Mouse (Mus musculus) granulocyte monocyte progenitor cell, adult 5-6 weeks (primary cell): ENCODE data around the gene Doc2g. TPM values are rescaled to one million over a fixed set of nuclear protein-coding genes. Genes with fewer than 3 reads are reported as not detected.

Experiments
- ATAC-seq: replicated peaks from 2 replicates; pipeline ENCODE4 v1.8.0; 2016; ENCODE audit warnings: mild to moderate bottlenecking, moderate TSS enrichment, inconsistent platforms; ENCODE audit not compliant: poor library complexity, severe bottlenecking
- total RNA-seq, 2 experiments: library from RNA; stranded (forward) in 1 of 2; stranded (reverse) in 1 of 2; fragments of 200-712, 200-1000 nt in 1 of 2; fragments of >200 nt in 1 of 2; fragmentation: Nextera tagmentation in 1 of 2; gene quantifications; 2 replicates each; pipeline ENCODE4 v1.2.3; 2014 to 2017

The Doc2g gene
- total RNA-seq, 2 experiments from 2014 or later: 0.46 to 7.0 TPM

DNA sequence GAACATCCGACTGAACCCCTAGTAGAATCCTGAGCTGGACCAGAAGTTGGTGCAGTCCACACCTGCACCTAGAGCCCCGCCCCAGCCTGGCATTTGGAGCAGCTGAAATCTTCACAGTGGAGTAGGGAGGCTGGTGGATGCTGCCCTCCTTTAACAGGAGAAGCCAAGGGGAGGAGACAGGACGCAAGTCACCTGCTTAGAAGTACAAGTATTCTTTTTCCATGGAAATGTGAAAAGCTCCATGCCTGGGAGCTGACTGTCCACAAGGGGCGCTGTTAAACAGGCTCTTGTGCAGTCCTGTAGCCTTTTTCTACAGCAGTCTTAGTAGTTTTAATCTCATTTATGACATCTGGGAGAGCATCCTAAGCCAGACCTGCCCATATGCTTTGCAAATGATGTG lies 14.4 kb upstream of the Doc2g start:
- ATAC-seq: no peak

DNA sequence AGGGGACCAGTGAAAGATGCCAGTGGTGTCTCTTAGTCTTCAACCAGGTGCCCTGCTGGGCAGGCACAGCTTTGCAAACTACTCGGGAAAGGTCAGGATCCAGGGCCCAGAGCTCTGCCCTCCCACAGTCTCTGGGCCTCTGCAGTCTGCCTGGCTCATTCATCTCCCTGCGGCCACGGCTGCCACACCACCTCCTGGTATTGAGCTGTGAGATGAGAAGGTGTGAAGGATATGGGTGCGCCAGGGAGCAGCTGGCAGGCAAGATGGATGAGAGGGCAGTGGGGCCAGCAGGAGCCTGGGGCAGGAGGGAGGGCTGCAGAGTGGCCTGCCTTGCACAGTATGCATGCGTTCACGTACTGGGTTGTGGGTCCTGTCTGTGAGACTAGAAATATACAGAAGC lies 12.3 kb upstream of the Doc2g start:
- no peak for ATAC-seq

DNA sequence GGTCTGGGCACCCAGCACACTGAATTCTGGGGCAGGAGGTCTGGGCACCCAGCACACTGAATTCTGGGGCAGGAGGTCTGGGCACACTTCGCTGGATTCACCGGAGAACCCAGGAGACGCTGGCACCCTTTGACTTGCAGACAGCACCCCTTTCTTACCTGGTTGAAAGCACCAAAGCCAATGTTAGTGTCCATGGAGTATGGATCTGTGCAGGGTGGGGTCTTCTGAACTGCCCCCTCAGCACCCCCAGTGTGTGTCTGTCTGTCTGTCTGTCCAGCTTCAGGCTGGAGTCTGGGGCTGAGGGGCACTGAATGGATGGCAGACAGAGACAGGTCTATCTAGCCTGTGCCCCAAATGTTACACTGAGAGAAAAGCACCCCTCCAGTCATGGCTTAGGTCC lies 11.6 kb upstream of the Doc2g start:
- ATAC-seq: no peak

DNA sequence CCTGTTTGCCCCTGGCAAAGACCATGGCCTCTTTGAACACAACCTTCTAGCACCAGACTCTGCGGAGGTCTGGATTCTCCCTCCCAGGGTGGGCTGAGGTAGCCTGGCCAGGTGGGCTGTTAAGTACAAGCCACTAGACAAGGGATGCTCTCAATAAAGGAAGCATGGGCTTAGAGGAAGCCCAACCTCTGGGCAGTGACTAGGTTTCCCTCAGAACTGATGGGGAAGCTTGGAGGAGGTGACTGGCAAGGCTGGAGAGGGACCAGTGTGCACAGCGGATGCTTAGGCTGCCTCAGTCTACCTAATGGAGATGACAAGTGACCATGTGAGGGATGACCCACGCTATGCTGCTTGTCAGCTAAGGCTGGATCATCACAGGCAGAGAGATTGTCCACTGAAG lies 11.1 kb upstream of the Doc2g start:
- ATAC-seq: no peak

DNA sequence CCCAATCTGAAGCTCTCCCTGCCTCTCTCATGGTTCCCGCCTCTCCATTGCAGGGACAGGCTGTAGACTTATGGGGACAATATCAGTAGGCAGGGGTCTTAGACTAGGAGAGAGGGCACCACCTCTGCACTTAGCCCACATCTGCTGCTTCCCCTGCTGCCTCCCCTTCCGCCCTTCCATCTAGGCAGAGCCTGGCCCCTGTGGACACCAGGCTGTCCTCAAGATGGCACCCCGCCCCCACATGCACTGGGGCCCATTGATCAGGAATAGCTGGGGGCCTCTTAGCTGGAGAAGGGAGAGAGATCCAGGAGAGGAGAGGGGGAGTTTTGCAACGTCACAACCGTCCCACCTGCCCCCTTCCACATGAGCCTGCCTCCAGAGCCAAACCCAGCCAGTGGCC lies 10.7 kb upstream of the Doc2g start, which contains the start of gene Tbx10:
Gene Tbx10 (plus strand): TSS at position 337 of the 400 bp plus-strand sequence.
- no peak for ATAC-seq

DNA sequence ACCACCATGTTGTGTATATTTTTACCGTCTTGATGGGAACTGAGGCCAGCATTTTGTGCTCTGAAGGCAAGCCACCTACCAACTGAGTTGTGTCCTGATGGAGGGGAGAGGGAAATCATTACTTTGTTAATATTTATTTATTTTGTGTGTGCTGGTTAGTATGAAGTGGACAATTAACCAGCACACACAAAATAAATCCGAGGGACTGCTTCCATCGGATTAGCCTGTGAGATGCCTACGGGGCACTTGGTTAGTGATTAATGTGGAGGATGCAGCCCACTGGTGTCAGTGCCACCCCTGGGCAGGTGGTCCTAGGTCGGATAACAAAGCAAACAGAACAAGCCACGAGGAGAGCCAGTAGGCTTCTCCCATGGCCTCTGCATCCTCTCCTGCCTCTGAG lies 8.2 kb upstream of the Doc2g start:
- ATAC-seq: no peak

DNA sequence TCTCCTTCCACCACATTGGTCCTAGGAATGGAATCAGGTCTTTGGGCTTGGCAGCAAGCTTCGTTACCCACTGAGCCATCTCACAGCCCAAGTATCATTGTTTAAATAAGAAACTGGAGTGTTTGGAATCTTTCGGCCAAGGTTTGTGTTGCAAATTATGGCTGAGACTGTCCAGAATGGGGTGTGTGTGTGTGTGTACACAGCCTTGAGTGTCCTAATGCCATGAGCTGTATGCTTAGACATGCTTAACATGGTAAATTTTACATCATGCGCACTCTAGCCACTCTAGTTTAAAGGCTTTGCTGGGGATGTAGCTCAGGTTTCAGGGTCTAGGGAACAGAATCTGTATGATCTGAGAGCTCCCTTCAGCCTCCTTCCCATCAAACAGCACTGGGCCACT lies 7.6 kb upstream of the Doc2g start:
- ATAC-seq: no peak

DNA sequence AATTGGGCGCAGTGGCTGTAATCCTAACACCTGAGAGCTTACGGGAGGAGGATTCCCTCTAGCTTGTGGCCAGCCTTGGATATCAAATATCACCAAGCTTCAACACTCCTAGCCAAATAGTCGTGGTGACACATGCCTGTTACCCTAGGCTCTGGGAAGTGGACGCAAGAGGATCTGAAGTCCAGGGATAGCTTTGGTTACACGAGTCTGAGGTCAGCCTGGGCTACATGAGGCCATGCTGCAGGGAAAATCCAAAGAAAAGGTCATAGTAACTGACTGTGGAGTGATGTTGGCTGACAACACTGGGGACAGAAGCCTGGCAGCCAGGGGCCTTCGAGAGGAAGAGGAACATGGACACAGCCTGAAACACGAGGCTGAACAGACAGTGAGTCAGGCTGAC lies 7.0 kb upstream of the Doc2g start:
- ATAC-seq: no peak

DNA sequence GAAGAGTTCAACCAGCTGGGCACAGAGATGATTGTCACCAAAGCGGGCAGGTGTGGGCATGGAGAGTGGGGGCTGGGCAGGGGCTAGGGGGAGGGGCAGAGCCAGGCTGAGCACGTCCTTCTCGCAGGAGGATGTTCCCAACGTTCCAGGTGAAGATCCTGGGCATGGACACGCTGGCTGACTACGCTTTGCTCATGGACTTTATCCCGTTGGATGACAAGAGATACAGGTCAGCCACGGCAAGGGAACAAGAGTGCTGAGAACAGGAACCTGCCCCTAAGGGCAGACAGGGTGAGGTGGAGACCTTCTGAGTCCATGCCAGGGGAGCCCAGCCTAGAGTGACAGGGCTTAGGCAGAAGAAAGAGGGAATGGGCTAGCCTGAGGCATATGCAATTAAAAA lies 6.4 kb upstream of the Doc2g start:
- ATAC-seq: no peak

DNA sequence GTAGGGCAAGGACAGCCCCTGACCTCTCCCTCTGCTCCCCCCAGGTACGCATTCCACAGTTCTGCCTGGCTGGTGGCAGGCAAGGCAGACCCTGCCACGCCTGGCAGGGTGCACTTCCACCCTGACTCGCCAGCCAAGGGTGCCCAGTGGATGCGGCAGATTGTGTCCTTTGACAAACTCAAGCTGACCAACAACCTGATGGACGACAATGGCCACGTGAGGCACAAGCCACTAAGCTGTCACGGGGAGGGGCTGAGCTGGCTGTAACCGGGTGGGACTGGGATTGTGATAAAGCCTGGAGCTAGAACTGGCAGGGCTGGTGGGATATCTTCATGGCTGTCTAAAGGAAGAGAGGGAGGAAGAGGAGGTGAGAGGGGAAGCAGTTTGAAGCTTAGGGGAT lies 5.9 kb upstream of the Doc2g start:
- ATAC-seq: no peak

DNA sequence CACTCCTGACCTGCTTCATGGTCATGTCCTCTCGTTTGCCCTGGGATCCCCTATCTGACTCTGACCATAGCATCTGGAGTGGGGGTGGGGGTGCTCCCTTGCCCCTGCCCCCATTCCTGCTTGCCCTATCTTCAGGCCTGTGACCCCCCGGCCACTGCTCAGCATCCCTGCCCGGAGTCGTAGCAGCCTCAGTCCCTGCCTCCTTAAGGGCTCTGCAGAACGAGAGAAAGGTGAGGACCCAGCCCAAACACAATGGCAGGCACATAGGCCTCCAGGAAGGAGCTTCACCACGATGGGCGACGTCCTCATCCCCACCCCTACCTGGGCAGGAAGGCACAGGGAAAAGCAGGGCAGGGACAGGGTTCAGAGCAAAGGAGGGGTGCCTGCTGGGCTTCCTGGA lies 4.8 kb upstream of the Doc2g start:
- no peak for ATAC-seq

DNA sequence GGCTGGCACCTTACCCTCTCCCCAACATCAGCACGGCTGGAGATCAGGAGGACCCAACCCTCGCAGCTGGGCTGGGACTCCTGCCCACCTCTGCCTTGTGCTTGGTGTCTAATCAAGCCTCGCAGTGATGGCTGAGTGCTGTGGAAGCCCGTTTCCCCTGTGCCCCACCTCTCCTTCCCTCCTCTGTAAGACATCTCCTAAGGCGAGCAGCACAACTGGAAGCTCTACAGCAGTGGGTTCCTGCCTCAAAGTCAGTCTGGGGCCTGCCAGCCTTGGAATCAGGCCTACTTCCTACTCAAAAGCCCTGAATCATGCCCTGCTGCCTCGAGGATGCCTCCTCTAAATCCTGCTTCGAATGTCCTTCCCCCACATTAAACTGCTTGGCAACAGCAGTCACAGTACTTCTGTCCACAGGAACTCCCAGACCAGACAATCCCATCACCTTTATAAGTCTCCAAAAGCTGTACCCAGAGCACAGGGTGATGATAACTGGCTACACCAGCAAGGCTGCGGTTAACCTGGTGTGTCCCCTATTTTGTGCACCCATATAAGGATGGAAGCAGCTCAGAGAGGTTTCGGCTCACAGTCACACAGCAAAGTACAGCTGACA lies 3.9 kb upstream of the Doc2g start:
- ATAC-seq: no peak

DNA sequence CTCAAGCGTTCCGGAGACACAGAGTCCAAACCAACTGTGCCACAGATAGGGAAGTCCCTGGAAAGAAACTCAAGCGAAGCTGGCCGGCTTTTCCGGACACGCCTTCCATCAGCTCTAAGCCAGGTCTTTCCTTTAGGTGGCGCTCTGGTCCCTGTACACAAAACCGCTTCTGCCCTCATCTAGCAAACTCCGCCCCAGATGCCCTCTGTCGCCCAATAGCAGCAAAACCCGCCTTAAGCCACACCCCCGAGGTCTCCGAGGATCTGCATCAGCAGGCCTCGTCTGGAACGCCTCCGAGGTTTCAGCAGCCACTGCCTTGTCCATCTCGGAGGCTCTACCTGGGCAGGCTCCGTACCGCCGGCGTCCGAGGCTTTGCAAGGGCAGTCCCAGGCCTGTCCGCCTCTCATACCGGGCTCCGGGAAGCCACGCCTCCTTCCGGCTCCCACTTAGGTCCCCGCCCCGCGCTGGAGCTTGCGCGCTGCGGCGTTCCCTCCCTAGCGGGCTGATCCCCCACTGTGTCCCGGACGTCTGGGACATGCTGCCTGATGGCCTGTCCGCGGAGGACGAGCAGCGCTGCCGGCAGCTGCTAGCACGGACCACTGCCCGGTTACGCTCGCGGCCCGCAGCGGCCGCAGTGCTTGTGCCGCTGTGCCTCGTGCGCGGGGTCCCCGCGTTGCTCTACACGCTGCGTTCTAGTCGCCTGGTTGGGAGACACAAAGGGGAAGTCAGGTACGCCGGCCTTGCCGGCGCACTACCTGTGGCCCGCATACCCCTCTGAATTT lies 2.8 kb upstream of the Doc2g start, which contains the start of the genes Nudt8 and Gm49405:
Gene Nudt8 (plus strand): TSS at position 462 of the 782 bp plus-strand sequence.
Gene Gm49405 (plus strand): TSS at position 508 of the 782 bp plus-strand sequence.
- ATAC-seq: peak; percentile 82

DNA sequence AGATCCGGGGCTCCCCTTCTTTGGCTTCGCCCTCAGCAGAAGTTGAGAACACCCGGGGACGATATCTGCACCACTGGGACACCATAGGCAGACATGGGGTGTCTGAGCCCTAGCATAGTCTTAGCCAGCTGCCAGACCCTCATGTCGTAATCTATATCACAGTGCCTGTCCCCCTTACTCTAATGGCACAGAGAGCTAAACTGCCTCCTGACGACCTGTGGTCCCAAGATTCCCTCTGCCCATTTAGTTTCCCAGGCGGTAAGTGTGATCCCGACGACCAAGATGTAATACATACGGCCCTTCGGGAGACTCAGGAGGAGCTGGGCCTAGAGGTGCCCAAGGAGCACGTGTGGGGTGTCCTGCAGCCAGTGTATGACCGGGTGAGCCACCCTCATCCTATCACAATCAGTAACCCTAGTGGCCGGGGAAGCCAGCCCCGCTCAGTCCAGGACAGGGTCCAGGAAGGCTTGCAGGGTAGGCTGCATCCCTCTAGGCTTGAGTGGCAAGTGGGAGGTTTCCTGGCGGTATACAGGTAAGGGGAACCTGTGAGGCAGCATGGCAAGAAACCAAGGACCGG lies 2.1 kb upstream of the Doc2g start:
- ATAC-seq: no peak

DNA sequence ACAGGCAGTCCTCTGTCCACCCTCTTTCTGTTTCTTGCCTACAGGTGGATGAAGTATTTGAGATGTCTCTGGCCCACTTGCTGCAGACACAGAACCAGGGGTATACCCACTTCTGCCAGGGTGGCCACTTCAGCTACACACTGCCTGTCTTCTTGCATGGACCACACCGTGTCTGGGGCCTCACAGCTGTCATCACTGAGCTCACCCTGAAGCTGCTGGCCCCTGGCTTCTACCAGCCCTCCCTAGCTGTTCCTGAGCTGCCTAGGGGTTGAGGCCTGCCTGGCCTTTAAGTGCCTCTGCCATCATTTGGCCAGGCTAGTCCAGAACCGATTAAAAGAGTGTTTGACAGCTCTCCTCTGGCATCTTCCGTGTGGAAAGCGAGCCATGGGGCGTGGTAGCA lies 1.4 kb upstream of the Doc2g start:
- no peak for ATAC-seq

DNA sequence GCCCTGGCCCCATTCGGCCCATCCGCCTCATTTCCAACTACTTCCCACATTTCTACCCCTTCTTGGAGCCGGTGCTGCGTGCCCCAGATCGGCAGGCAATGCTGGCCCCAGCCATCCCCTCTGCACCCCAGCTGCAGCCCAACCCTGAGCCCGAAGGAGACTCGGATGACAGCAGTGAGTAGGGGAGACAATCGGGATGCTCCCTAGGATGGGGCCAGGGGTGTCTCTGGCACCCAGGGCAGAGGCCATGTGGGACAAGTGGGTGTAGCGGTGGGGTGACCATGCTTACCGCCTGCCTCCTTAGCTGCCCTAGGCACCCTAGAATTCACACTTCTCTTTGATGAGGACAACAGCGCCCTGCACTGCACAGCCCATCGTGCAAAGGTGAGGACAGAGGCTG lies 528 bp downstream of the Doc2g start:
- no peak for ATAC-seq

DNA sequence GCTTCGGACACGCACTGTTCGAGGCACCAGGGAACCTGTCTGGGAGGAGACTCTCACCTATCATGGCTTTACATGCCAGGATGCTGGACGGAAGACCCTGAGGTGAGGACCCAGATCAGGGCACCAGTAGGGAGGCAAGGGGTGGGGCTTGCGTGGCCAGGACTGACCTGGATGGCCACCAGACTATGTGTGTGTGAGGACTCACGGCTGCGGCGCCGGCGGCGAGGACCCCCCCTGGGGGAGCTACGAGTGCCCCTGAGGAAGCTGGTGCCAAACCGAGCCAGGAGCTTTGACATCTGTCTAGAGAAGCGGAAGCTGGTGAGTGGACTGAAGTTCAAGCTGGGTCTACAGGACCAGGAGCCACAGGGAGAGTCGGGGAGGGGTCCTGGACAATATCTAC lies 1.2 kb downstream of the Doc2g start:
- ATAC-seq: no peak

DNA sequence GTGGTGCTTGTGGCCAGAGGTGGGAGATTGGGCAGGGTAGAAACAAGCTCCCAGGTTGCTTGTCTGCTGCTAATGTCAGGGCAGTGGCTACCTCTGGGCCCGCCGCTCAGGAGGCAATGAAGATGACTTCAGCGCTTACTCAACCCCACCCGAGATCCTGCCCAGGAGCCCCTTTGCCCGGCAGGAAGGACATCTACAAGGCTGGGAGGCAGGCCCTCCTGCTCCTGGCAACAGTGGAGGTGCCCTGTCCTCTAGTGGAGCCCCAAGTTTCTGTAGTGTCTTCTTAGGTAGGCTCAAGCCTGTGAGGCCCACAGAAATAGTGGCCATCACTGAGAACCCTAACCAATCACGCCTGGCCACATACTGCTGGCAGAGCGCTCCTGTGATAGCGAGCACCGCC lies 2.0 kb downstream of the Doc2g start:
- ATAC-seq: no peak

DNA sequence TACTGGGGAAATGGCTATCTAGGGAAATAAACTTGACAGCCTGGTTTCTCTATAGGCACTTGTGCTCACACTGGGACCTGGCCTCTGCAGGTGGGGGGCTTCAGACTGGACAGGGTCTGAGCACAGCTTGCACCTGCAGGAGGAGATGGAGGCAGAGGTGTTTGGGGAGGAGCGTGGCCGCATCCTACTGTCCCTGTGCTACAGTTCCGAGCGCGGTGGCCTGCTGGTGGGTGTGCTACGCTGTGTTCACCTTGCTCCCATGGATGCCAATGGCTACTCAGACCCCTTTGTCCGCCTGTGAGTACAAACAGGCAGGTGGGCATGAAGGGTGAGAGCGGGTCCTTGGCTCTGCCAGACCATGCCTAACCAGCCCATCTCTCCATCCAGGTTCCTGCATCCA lies 2.9 kb downstream of the Doc2g start:
- no peak for ATAC-seq

DNA sequence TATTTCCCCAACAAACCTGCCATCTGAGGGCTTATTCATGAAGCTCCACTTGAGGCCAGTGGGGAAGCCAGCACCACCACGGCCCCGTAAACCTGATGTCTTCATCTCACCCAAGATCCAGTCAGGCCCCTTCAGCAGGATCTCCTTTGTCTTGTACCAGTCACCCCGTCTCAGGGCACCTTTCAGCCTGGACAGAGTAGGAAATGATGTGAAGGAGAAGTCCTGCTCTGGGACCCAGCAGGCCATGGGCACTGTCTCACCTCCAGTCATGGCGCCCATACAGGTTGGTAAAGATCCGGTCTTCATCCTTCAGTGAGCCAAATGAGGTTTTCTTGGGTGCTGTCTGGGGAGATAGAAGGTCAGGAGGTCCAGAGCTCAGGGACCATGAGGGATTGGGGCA lies 8.0 kb downstream of the Doc2g start:
- ATAC-seq: no peak

DNA sequence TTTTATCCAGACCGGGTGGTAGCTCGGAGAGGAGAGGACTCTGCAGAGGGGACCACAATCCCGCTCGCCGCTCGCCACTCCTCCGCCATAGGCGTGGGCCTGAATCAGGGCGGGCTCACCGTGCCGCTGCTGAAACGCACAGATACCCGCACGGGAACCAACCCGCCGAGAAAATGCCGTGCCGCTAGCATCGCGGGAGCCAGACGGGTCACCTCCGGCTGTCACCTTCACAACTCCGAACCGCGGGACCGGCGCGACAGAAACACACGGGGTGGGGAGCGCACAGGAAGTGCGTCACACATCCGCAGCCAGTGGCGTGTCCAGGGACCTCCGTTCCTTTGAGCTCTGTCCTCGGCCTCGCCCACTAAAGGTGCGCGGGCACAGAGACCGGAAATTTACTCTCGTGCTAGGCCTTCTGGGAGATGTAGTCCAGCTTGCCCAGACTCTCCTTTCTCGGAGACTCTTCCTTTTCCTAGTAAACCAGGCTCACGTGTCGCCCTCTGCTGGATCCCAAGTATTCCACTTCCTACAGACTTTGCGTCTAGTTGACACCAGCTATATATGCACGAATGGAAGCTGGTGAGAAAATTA lies 9.4 kb downstream of the Doc2g start, which contains the start of gene Ndufv1:
Gene Ndufv1 (minus strand): TSS at position 375 of the 591 bp plus-strand sequence.
- ATAC-seq: peak; percentile 96
